24 mouse cellular contexts compared by ENCODE assay signal in the genomic region with DNA sequence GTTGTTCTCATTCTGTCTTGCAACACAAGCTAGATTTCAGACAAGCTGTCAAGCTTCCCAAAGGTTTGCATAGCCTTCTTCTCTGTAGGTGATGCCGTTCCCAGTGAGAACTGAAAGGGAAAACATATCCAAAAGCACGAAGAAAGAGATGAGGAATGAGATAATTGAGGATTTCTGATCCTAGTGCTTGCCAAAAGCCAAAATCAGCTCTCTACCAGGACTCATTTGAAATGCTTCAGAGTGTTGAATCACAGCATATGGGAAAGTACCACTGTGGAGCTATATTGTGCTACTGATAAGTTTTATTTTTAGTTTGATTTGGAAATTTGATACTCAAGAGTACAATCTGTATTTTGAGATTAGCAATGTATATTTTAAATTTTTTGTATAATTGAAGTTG.
DNase-seq lines count a peak whose midpoint lies in the region; ATAC-seq lines count a peak whose summit lies in the region.
"Had no signal": no experiment of that assay in that cellular context is flagged by ENCODE, and none has a peak within 500 bp of the region (broad histone marks: within the 10 kb centered on the region; RNA-seq: fewer than 3 reads in every experiment).

No protein-coding gene starts in this region.

- no peak overlapping the region for H3K4me3 ChIP-seq in forebrain, embryonic 16.5 days (replicated peaks; ENCODE audit: low read length)
- H3K4me3 ChIP-seq in forebrain, embryonic 15.5 days: no peak overlapping the region
- H3K4me3 ChIP-seq: embryonic facial prominence, embryonic 10.5 days; embryonic facial prominence, embryonic 12.5 days; forebrain, embryonic 12.5 days had no signal

- H3K36me3 ChIP-seq in forebrain, embryonic 16.5 days (ENCODE audit: control insufficient read depth, insufficient read depth): no peaks in the 10 kb centered on the region
- no peaks in the 10 kb centered on the region for H3K36me3 ChIP-seq in forebrain, embryonic 15.5 days
- H3K36me3 ChIP-seq: embryonic facial prominence, embryonic 10.5 days; embryonic facial prominence, embryonic 12.5 days; forebrain, embryonic 12.5 days; G1E had no signal

- no peaks in the 10 kb centered on the region for H3K4me1 ChIP-seq in forebrain, embryonic 16.5 days (replicated peaks; ENCODE audit: control insufficient read depth, insufficient read depth, low read length)
- H3K4me1 ChIP-seq in forebrain, embryonic 15.5 days: no peaks in the 10 kb centered on the region
- H3K4me1 ChIP-seq: embryonic facial prominence, embryonic 10.5 days; embryonic facial prominence, embryonic 12.5 days; forebrain, embryonic 12.5 days had no signal

- H3K9ac ChIP-seq in forebrain, embryonic 16.5 days (replicated peaks; ENCODE audit: low read depth, low read length): no peak overlapping the region
- H3K9ac ChIP-seq in forebrain, embryonic 15.5 days (replicated peaks): no peak overlapping the region
- H3K9ac ChIP-seq: embryonic facial prominence, embryonic 12.5 days; forebrain, embryonic 12.5 days had no signal

- no peaks in the 10 kb centered on the region for H3K27me3 ChIP-seq in forebrain, embryonic 16.5 days (replicated peaks; ENCODE audit: control insufficient read depth, insufficient read depth, low read length)
- H3K27me3 ChIP-seq in forebrain, embryonic 15.5 days: no peaks in the 10 kb centered on the region
- H3K27me3 ChIP-seq: CH12.LX; embryonic facial prominence, embryonic 12.5 days; forebrain, embryonic 12.5 days; Patski had no signal

- peak; percentile 50; the same call in 1 of the 2 replicates for ATAC-seq in forebrain, embryonic 16.5 days
- no peak for ATAC-seq in forebrain, embryonic 15.5 days (replicated peaks)
- peak; percentile 94 for ATAC-seq in frontal cortex, adult (ENCODE audit: low TSS enrichment)
- ATAC-seq: activated CD4-positive, CD25-positive, alpha-beta regulatory T cell, adult 4 months; CD4-positive, CD25-positive, alpha-beta regulatory T cell, adult 4 months; forebrain, embryonic 14.5 days; Patski had no signal

- no peak for DNase-seq in frontal cortex, postnatal 10 days (ENCODE audit: low spot score in 2 of 2)
- peak; percentile 50 for DNase-seq in brain, adult 2 months (ENCODE audit: low read depth, low spot score)
- no peak for DNase-seq in heart, adult 8-10 months (ENCODE audit: low spot score)
- DNase-seq: adrenal gland, adult 8-10 months; adrenal gland, postnatal 14 days; adrenal gland, postnatal 36 days; B cell, adult 2 months; cerebellum, adult 11-12 months; cerebellum, adult 2 months; cerebellum, adult 9-10 months; cerebellum, postnatal 10 days; cerebellum, postnatal 25 days had no signal

- H3K9me3 ChIP-seq in forebrain, embryonic 16.5 days (ENCODE audit: control insufficient read depth, low read length): no peaks in the 10 kb centered on the region
- no peaks in the 10 kb centered on the region for H3K9me3 ChIP-seq in forebrain, embryonic 15.5 days
- H3K9me3 ChIP-seq: embryonic facial prominence, embryonic 10.5 days; embryonic facial prominence, embryonic 12.5 days; forebrain, embryonic 12.5 days; G1E had no signal

- H3K27ac ChIP-seq in forebrain, embryonic 16.5 days (ENCODE audit: low read length): no peak overlapping the region
- no peak overlapping the region for H3K27ac ChIP-seq in forebrain, embryonic 15.5 days (replicated peaks)
- H3K27ac ChIP-seq: embryonic facial prominence, embryonic 10.5 days; embryonic facial prominence, embryonic 12.5 days; forebrain, embryonic 12.5 days had no signal

- 54% methylated on average over 2 of the region's 2 CpGs for WGBS in forebrain, embryonic 16.5 days
- 62% methylated on average over 2 of the region's 2 CpGs for WGBS in forebrain, embryonic 15.5 days

- no peak overlapping the region for H3K4me2 ChIP-seq in forebrain, embryonic 16.5 days (ENCODE audit: low read length)
- no peak overlapping the region for H3K4me2 ChIP-seq in forebrain, embryonic 15.5 days (replicated peaks)
- H3K4me2 ChIP-seq: embryonic facial prominence, embryonic 12.5 days; forebrain, embryonic 12.5 days had no signal
